Mouse (Mus musculus) cerebellum, adult 11 months (tissue): ENCODE results near the gene Angptl6.

ENCODE experiments used
- DNase-seq: peaks from one replicate; pipeline ENCODE4 v3.0.0; 2022

The Angptl6 gene

GRCm38 (mm10) chr9:20878710-20879065 is 839 bp downstream of the Angptl6 start:
- no peak for DNase-seq

DNA sequence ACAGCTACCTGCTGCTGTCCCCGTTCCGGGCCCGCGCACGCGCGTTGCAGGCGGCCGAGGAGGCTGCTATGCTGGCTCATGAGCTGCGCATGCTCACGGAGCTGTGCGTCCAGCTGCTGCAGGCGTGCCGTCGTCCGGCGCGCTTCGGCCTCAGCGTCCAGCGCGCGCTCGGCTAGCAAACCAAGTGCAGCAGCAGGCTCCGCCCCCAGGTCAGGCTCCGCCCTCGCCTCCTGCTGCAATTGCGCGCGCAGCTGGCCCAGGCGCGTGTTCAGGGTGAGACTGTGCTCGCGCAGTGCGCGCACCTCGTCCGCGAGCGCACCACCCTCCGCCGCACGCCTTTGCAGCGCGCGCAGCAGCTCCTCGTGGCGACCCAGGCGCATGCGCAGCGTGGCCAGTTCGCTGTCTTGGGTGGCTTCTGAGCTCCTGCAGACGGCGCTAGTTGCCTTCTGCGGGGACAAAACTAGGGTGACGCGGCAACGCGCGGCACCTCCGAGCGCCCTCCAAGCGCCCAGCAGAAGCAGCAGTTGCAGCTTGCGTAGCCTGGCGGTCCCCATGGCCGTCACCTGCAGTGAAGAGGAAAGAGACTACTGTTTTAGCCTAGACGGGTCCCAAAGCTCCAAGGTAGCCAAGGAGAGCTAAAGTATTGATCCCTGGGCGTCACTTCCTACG is 1.4 kb downstream of the Angptl6 start:
- peak; percentile 99 for DNase-seq

DNA sequence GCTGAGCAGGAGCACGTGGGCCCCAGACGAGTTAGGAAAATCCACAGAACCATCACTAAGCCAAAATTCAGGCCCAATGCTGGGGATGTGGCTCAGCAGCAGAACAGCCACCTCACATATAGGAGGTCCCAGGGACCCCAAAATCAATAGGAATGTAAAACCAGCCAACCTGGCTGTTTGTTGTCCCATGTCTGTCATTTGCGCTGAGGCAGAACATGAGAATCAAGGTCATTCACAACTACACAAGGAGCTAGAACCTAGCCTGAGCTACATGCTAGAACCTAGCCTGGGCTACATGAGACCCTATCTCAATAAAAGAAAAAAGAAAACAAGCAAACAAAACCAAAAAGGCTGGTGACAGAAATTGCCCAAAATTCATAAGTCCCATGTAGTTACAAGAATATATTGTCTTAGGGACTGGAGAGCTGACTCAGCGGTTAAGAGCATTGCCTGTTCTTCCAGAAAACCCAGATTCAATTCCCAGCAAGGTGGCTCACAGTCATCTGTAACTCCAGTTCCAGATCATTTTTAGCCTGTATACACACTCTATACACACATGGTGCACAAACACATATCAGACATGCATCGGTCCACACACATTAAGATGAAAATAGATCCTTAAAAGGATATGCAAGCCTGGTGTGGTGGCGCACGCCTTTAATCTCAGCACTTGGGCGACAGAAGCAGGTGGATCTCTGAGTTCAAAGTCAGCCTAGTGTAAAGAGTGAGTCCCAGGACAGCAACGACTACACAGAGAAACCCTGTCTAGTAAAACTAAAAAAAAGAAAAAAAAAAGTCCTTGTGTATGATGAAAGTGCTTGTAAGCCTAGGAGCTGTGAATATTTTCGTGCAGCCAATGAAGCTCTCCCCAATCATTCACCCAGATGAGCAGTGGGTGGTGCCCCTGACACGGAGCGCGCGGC is 2.1 kb downstream of the Angptl6 start:
- no peak for DNase-seq

DNA sequence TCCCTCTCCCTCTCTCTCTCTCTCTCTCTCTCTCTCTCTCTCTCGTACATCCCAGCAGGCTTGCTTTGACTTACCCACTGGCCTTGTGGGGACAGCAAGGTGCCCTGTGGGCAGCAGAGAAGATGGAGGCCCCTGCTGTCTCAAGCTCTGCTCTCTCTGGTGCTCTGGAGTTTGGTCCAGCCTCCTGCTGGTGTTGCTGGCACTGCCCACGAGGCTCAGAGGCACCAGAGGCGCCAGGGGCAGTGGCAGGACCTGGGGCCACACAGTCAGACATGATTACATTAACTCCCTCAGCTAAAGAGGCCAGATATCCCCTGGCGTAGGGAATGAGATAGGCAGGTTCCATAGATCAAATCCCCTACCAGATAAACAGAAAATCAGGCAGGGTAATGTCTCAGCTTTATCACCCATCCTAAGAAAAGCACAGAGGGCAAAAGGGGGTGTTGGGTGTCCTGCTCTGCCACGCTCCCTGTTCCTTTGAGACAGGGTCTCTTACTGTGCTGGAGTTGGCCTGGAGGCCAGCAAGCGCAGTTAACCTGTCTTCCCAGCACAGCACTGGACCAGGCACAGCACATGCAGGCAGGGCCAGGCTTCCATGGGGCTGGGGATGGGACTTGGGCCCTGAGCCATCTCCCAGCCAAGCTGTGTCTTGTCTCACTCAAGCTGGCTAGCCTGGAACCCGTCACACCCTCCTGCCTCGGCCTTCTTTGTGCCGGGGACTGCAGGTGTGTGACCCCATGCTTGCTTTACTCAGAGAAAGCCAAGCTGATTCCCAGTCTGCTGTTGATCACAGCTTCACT is 3.0 kb downstream of the Angptl6 start:
- DNase-seq = no peak

DNA sequence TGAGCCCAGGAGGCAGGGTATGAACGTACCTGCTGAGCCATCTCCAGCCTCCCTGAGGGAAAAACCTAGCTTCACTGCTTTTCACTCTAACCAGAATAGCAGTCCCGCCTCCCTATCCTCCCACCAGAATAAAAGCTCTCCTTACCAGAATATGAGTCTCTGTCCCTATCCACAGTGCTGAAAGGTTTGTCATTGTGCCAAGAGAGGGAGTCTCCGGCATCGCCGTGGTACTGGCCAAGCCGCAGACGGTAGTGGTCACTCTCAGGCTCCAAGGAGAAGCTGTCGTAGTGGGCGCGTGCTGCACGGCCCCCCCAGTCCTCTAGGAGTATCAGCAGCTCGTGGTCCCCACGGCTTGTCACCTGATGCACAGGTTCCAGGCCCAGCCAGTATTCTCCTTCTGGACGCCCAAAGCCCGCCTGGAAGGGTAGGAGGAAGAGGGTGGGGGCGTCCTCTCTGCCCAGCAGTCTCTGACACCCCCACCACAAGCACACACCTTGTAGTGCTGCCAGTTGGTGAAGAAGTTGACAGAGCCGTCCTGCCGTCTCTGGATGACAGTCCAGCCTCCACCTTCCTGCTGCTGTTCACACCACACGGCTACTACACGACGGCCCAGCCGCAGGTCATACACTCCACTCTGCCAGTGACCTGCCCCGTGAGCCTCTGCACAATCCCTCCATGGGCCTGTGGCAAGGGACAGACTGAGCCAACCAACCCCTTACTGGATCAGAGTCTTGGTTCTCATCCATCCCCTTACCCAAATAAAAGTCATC is 4.3 kb downstream of the Angptl6 start:
- no peak for DNase-seq

DNA sequence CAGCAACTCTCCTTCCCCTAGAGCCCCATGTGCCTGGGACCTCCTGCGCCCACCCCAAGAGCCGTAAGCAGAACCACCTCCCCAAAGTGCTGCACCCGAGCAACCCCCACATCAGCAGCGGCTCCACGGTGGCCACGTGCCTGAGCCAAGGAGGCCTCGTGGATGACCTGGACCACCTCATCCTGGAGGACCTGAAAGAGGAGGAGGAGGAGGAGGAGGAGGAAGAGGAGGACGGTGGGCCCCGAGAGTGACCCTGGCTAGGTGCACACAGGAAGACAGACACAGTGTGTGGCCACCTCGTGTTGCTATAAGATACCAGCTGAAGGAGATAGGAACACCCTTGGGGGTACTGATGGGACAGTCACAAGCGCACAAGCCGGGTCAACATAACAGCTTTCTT is 6.0 kb downstream of the Angptl6 start:
- DNase-seq = no peak

DNA sequence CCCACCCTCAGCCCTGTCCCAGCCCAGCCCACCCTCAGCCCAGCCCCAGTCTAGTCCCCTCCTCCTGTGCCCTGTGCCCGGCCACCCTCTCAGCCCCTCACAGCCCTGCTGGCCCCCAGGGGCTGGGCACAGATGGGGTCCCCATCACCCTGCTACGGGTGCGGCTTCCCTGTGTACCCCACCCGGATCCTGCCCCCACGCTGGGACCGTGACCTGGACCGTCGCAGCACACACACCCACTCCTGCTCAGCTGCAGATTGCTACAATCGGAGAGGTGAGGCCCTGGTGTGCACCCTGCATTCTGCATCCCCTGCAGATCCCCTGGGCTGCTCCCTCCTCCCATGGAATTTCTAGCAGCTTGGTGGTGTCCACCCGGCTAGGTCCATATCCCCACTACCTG is 6.5 kb downstream of the Angptl6 start:
- no peak for DNase-seq

- no peak for DNase-seq
Observed at GRCm38 (mm10) chr9:20870211-20871173, 9.0 kb downstream of the Angptl6 start.

GRCm38 (mm10) chr9:20869246-20869645 is 10.3 kb downstream of the Angptl6 start:
- DNase-seq = no peak

- DNase-seq = peak; percentile 70
Observed at GRCm38 (mm10) chr9:20868448-20869001, 11.0 kb downstream of the Angptl6 start, which contains the start of gene A230050P20Rik. A230050P20Rik (plus strand) TSS chr9:20868642.

GRCm38 (mm10) chr9:20866879-20867278 is 12.6 kb downstream of the Angptl6 start:
- no peak for DNase-seq

DNA sequence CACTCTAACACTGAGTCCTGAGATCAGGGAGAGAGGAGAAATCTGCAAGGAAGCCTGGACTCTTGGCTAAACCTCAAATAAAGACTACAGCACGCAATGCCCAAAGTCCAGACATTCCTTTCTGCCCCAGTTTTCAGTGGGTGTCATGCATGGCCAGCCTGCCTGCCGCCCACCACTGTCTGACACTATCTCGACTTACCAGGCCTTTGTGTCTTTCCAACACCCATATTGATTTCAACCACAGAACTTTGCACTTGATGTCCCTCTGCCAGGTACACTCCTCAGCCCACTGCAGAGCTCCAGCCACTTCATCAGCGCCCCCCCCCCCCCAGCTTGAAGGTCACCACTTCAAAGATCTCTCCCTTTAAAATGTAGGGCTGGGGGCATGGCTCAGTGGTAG is 17.3 kb downstream of the Angptl6 start:
- DNase-seq = no peak

DNA sequence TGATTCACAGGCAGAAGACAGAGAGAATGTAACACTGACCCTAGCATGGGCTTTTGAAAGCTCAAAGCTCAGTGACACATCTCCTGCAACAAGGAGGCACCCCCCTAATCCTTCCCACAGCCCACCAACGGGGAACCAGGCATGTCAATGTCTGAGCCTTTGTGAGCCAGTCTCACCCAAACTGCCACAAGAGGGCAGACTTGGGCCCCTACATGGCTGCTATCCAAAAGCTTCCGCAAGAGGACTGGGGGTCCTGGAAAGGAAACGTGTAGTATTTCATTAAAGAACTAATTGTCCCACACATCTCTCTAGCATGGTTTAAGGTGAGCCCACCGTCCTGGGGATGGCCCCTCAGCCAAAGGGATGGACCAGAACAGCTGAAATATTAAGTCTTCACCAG is 17.7 kb downstream of the Angptl6 start:
- no peak for DNase-seq

GRCm38 (mm10) chr9:20859926-20860325 is 19.6 kb downstream of the Angptl6 start:
- DNase-seq = no peak

GRCm38 (mm10) chr9:20857131-20857530 is 22.4 kb downstream of the Angptl6 start:
- DNase-seq = no peak

DNA sequence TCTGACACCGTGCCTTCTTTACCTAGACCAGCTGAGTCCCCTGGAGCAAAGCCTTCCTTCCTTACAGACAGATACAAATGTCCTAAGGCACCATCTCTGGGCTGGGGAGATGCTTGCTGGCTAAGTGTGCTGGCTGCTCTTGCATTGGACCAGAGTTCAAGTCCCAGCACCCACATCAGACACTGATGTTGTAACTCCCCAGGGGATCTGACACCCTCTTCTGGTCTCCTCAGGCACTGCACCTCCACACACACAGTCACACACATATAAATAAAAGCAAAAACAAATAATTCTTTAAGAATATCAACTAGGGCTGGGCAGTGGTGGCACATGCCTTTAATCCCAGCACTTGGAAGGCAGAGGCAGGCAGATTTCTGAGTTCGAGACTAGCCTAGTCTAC is 29.3 kb downstream of the Angptl6 start:
- no peak for DNase-seq

DNA sequence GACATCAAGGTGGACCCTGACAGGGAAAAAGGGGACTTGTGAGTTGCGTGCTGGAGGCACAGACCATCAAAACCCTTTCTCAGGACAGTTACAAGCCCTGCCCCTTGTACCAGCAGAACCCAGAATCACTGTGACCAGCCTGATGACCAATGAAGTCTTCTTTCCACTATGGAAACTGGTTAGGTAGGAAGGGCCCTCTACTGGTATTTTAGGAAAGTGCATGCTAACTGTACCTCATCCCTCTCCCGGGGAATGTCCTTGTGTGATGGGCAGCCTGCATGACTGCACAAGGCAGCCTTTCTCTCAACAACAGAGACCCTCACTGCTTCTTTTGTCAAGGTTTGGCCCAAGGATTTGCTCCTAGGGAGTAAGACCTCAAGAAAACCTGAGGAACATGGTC is 36.9 kb downstream of the Angptl6 start:
- DNase-seq = no peak

DNA sequence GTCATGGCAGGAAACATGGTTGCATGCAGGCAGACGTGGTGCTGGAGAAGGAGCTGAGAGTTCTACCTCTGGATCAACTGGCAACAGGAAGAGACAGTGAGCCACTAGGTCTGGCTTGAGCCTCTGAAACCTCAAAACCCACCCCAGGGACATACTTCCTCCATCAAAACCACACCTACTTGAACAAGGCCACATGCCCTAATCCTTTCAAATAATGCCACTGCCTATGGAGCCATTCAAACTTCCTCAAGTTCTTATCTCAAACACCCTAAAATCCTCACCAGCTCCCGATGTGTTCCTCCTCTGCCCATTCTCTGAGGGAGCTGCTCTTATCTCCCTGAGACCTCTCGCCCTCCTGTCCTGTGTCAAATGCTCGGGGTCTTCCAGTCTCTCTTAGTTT is 37.3 kb downstream of the Angptl6 start:
- DNase-seq = no peak

- peak; percentile 4 for DNase-seq
Observed at GRCm38 (mm10) chr9:20838931-20839330, 40.6 kb downstream of the Angptl6 start.

- DNase-seq = no peak
Observed at GRCm38 (mm10) chr9:20837184-20837947, 42.2 kb downstream of the Angptl6 start.
